Mouse (Mus musculus) embryonic fibroblast, embryonic 13.5 days (primary cell): ENCODE measurements at regions not wholly inside any gene's neighbourhood (a gene's known extent, or its start where the extent isn't known, plus 50 kb on each side); places are given as distances from the start of the nearest gene placed in this dataset.

Experiments used
- H3K27ac ChIP-seq: 2 replicates; pipeline ENCODE4 v1.5.1; 2012; ENCODE audit warnings: low read length, control low read depth, inconsistent platforms; ENCODE audit not compliant: insufficient read depth
- H3K4me1 ChIP-seq: 2 replicates; pipeline ENCODE4 v1.6.1; 2011; ENCODE audit warnings: low read length; ENCODE audit not compliant: control insufficient read depth, insufficient read depth
- H3K4me3 ChIP-seq: 2 replicates; pipeline ENCODE4 v1.5.1; 2011; ENCODE audit warnings: mild to moderate bottlenecking, control low read depth, low read length; ENCODE audit not compliant: insufficient read depth
- CTCF ChIP-seq: IDR thresholded peaks from 2 replicates; pipeline ENCODE4 v1.5.1; 2011; ENCODE audit warnings: mild to moderate bottlenecking, control low read depth, low read length, moderate library complexity, borderline replicate concordance; ENCODE audit not compliant: insufficient read depth
- POLR2A ChIP-seq: IDR thresholded peaks from 2 replicates; pipeline ENCODE4 v1.6.1; 2011; ENCODE audit warnings: low read depth, mild to moderate bottlenecking, control low read depth, low read length, moderate library complexity

DNA sequence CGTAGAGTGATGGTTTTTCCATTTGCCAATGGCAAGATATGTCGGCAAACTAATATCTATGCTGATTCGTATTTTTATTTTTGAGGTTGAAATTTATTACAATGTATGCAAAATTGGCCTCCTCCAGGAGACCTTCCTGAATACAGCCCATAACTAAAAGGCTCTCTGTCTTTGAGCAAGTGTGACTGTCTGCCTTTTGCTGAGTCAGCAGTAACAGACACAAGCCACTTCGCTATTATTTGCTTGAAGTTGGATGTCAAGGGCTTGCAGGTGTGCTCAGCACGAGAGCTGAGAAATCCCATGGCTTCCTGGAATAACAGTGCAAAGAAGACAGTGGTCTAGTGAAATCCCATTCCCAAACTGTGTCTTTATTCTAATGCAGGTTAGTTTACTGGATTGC lies 56.9 kb downstream of the Dmrt2 start:
- Histone ChIP-seq H3K4me3 (no peak overlapping the region), H3K27ac (no peak overlapping the region), H3K4me1 (no peaks in the 10 kb centered on the region)
- TF ChIP-seq CTCF, result no peak
- no peak for TF ChIP-seq POLR2A

GRCm38 (mm10) chr19:25729633-25730032 lies 57.4 kb downstream of the Dmrt2 start:
- TF ChIP-seq CTCF (no peak), POLR2A (no peak)
- H3K4me3 ChIP-seq, result no peak overlapping the region
- H3K4me1 ChIP-seq, result no peaks in the 10 kb centered on the region
- H3K27ac ChIP-seq, result no peak overlapping the region

DNA sequence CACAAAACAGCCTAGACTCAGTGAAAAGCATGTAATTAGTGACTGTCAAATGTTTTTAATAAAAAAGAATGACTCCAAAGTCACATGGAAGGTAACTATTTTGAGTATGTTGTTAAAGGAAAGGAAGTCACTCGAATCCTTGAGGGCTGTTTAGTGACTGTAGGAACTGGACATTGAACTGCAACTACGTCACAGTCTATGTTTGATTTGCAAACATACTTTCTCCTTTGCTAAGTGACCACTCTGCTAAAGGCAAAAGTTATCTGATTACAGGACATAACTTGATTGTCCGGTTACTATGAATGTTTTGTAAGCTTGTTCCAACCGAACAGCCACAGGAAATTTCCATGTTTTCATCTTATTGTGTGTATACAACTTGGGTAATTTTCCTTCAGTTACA lies 106.2 kb downstream of the Dmrt2 start:
- Histone ChIP-seq H3K4me3 (no peak overlapping the region), H3K27ac (no peak overlapping the region)
- no peak for TF ChIP-seq CTCF
- no peak for TF ChIP-seq POLR2A

GRCm38 (mm10) chr19:25779356-25779755 lies 107.1 kb downstream of the Dmrt2 start:
- Histone ChIP-seq H3K27ac (no peak overlapping the region), H3K4me3 (no peak overlapping the region), H3K4me1 (no peaks in the 10 kb centered on the region)
- no peak for TF ChIP-seq CTCF
- no peak for TF ChIP-seq POLR2A

More for the DNA sequence above, 106.2 kb downstream of the Dmrt2 start:
- H3K4me1 ChIP-seq, result no peaks in the 10 kb centered on the region

- H3K4me3 ChIP-seq, result no peak overlapping the region
- no peaks in the 10 kb centered on the region for H3K4me1 ChIP-seq
- TF ChIP-seq POLR2A (no peak), CTCF (no peak)
- no peak overlapping the region for H3K27ac ChIP-seq
Measured at GRCm38 (mm10) chr19:25781314-25781713, 109.1 kb downstream of the Dmrt2 start.

DNA sequence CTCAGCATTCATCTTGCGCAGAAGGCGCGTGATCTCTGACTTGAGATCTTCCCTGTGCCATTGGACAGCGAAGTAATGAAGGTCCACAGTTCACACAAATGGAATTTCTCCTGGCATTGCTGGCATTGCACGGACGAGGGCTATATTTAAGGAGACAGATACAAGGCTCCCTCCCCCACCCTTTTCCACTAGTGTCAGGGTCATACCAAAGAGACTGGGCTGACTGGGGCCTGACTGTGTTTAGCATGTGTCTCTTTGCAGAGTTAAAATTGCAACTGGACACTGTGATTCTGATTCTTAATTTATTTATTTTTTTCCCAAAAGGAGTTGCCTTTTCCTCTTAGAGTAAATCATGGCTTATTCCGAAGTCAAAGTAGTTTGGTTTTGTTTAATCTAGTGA lies 130.5 kb downstream of the Dmrt2 start:
- Histone ChIP-seq H3K4me1 (no peaks in the 10 kb centered on the region), H3K27ac (no peak overlapping the region), H3K4me3 (no peak overlapping the region)
- no peak for TF ChIP-seq CTCF
- no peak for TF ChIP-seq POLR2A

DNA sequence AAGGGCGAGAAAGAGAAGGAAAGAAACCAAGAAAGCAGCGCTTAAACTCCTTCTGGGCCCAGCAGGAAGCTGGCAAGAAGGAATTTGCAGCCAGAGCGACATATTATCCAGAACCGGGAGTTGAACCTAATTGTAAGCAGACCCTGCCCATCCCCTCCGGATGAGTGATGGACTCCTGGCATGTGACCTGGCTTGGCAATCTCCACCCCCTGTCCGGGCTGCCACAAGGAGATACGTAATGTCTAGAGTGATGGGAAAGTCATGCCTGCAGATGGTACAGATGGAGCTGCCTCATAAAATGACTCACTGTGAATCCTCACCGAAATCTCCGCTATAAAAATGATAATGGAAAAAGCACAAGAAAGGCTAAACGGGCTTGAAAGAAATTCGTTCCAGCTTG lies 133.1 kb downstream of the Dmrt2 start:
- H3K4me1 ChIP-seq, result no peaks in the 10 kb centered on the region
- no peak for TF ChIP-seq CTCF
- H3K4me3 ChIP-seq, result no peak overlapping the region
- no peak overlapping the region for H3K27ac ChIP-seq

- no peak overlapping the region for H3K4me3 ChIP-seq
- TF ChIP-seq CTCF, result no peak
- TF ChIP-seq POLR2A, result no peak
Measured at GRCm38 (mm10) chr19:25813651-25814050, 141.4 kb downstream of the Dmrt2 start.

GRCm38 (mm10) chr19:25845158-25845557 lies 172.9 kb downstream of the Dmrt2 start:
- H3K27ac ChIP-seq, result no peak overlapping the region
- TF ChIP-seq POLR2A, result no peak
- no peak for TF ChIP-seq CTCF
- H3K4me3 ChIP-seq, result no peak overlapping the region
- no peaks in the 10 kb centered on the region for H3K4me1 ChIP-seq

More at GRCm38 (mm10) chr19:25813651-25814050, 141.4 kb downstream of the Dmrt2 start:
- Histone ChIP-seq H3K4me1 (no peaks in the 10 kb centered on the region), H3K27ac (no peak overlapping the region)

DNA sequence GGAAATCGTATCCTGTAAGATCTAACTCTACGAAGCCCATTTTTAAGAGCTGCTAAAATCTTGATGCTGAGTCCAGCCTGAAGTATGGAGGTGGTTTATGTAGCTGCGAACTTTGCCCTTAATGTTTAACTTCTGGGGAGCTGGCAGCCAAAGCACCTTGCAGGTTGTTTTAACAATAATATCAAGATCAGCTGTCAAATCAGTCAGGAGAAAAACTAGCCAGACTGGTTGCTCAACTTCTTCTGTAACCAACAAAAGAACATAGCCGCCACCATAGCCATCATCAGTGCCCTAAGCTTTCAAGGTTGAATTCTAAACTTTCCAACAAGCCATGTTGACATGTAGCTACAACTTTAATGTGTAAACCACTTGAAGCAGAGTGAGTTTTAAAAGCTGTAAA lies 184.1 kb downstream of the Dmrt2 start:
- H3K4me1 ChIP-seq, result no peaks in the 10 kb centered on the region
- TF ChIP-seq POLR2A (no peak), CTCF (no peak)
- H3K4me3 ChIP-seq, result no peak overlapping the region
- no peak overlapping the region for H3K27ac ChIP-seq

GRCm38 (mm10) chr19:25863312-25863711 lies 191.1 kb downstream of the Dmrt2 start:
- TF ChIP-seq CTCF (no peak), POLR2A (no peak)
- Histone ChIP-seq H3K4me3 (no peak overlapping the region), H3K4me1 (no peaks in the 10 kb centered on the region), H3K27ac (no peak overlapping the region)
